Mouse (Mus musculus) intestine, postnatal 0 days (tissue): ENCODE measurements around the gene Crb1. TPM values are rescaled to one million over a fixed set of nuclear protein-coding genes. Genes with fewer than 3 reads are reported as not detected.

Experiments used
- ATAC-seq: fragments of 200-750 bp; cut with Nextera tagmentation; 2 replicates; pipeline ENCODE4 v1.8.0; 2017; ENCODE audit warnings: mild to moderate bottlenecking, moderate TSS enrichment, moderate library complexity
- H3K27ac ChIP-seq: fragments of 300-500 bp; sonication (generic); 2 replicates; pipeline ENCODE4 v1.5.1; 2014; ENCODE audit warnings: mild to moderate bottlenecking, low read depth, low read length, moderate library complexity
- H3K27me3 ChIP-seq: fragments of 300-500 bp; sonication (generic); replicated peaks from 2 replicates; pipeline ENCODE4 v1.6.1; 2014; ENCODE audit warnings: low read length, mixed read lengths; ENCODE audit not compliant: control insufficient read depth, insufficient read depth
- H3K36me3 ChIP-seq: fragments of 300-500 bp; sonication (generic); 2 replicates; pipeline ENCODE4 v1.6.1; 2014; ENCODE audit warnings: mild to moderate bottlenecking, moderate library complexity; ENCODE audit not compliant: control insufficient read depth, insufficient read depth
- H3K4me1 ChIP-seq: fragments of 300-500 bp; sonication (generic); replicated peaks from 2 replicates; pipeline ENCODE4 v1.6.1; 2014; ENCODE audit warnings: antibody characterized with exemption, low read length, mixed read lengths; ENCODE audit not compliant: control insufficient read depth, insufficient read depth
- H3K4me2 ChIP-seq: fragments of 300-500 bp; sonication (generic); replicated peaks from 2 replicates; pipeline ENCODE4 v1.6.1; 2014; ENCODE audit warnings: low read depth, mild to moderate bottlenecking, moderate library complexity
- H3K4me3 ChIP-seq: fragments of 300-500 bp; sonication (generic); 2 replicates; pipeline ENCODE4 v1.5.1; 2014; ENCODE audit warnings: low read depth, low read length
- H3K9ac ChIP-seq: fragments of 300-500 bp; sonication (generic); 2 replicates; pipeline ENCODE4 v1.6.1; 2014; ENCODE audit warnings: mild to moderate bottlenecking, low read depth, low read length
- H3K9me3 ChIP-seq: fragments of 300-500 bp; sonication (generic); 2 replicates; pipeline ENCODE4 v1.6.1; 2016; ENCODE audit warnings: mixed run types; ENCODE audit not compliant: control insufficient read depth
- CTCF ChIP-seq: sonication (generic); IDR thresholded peaks from 2 replicates; pipeline ENCODE4 v1.5.1; 2016; ENCODE audit warnings: low read depth, mild to moderate bottlenecking, control low read depth, antibody characterized with exemption, moderate library complexity
- WGBS: fragments of 180-500 bp; shearing (Covaris S2); extraction: QIAGEN DNeasy Blood & Tissue Kit; methylation state at CpG from one replicate; pipeline ENCODE4 v1.1.7; 2014; 5-methylcytosine and 5-hydroxymethylcytosine counted together
- polyA plus RNA-seq: library from polyadenylated mRNA; unstranded; fragments of >200 nt; fragmentation: Nextera tagmentation; extraction: Ambion mirVana; gene quantifications from 2 replicates; pipeline ENCODE4 v1.2.1, GENCODE M21; 2015

The Crb1 gene
- polyA plus RNA-seq, 1 experiment from 2014 or later, result 0.03 TPM

DNA sequence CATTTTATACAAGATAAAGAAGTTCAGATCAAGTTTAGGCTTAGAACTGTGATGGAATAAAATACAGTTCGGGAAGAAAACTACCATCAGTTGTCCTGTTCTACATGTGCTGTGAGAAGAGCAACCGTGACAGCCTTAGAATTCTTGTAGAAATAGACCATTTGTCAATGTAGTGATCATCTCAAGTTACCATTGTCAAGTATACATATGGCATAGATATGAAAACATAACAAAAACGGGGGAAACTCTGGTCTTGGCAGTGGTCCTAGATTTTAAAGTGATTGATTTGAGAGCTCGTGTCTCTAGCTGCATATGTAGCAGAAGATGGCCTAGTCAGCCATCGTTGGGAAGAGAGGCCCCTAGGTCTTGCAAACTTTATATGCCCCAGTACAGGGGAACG is 127.7 kb downstream of the Crb1 start:
- TF ChIP-seq CTCF, result no peak
- Histone ChIP-seq H3K4me2 (no peak overlapping the region), H3K4me3 (no peak overlapping the region), H3K9ac (no peak overlapping the region), H3K36me3 (no peaks in the 10 kb centered on the region), H3K4me1 (no peaks in the 10 kb centered on the region), H3K27me3 (no peaks in the 10 kb centered on the region), H3K27ac (no peak overlapping the region), H3K9me3 (no peaks in the 10 kb centered on the region)
- no peak for ATAC-seq
- 59% methylated on average over 6 of the region's 6 CpGs for WGBS

DNA sequence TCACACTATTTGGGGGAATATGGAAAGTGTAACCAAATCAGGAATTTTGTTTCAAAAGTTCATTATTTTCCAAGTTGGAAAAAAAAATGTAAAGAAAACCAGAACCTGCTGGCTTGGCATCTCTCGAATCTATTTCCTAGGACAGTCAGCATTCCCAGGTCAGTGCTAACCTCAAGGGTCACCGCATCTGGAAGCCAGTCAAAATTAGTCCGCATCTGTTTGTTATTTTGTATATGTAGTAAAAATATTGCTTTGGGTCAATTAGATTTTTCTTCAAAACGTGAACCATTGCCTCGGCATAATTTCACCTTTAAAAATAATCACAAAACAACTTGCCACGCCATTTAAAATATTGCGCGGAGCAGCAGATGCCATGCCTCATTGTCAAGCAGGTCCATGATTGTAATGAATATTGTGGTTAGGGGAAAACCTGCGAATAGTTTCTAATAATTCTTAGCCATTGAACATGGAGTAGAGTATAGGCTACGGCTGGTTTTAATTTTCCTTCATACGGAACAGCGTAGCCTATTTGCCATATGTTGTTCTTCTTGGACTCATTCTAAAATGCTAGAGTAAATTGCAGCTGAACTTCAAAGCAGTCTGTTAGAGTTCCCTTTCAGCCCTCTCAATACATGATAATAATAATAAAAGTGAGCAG is 130.0 kb downstream of the Crb1 start:
- 88% methylated on average over 12 of the region's 12 CpGs for WGBS
- Histone ChIP-seq H3K9ac (no peak overlapping the region), H3K4me3 (no peak overlapping the region), H3K9me3 (no peaks in the 10 kb centered on the region), H3K4me1 (no peaks in the 10 kb centered on the region), H3K36me3 (no peaks in the 10 kb centered on the region), H3K27ac (no peak overlapping the region), H3K4me2 (no peak overlapping the region), H3K27me3 (no peaks in the 10 kb centered on the region)
- TF ChIP-seq CTCF, result no peak
- no peak for ATAC-seq

DNA sequence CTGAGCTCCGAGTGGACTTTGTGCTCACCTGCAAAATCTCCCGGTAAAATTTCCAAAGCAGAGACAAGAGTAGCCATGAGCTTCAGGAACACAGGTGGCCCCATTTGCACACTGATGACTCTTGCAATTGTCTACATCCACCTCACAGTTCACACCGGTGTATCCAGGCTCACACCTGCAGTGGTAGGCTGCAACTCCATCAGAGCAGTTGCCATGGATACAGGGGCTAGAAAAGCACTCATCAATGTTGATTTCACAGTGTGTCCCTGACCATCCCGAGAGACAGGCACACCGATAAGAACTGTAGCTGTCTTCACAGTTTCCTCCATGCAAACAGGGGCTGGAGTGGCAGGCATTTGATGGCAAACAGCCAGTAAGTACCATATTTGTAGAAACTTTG is 140.1 kb downstream of the Crb1 start:
- no peaks in the 10 kb centered on the region for H3K9me3 ChIP-seq
- no peak overlapping the region for H3K4me2 ChIP-seq
- WGBS, result 61% methylated on average over 5 of the region's 5 CpGs
- no peak overlapping the region for H3K9ac ChIP-seq
- H3K36me3 ChIP-seq, result no peaks in the 10 kb centered on the region
- TF ChIP-seq CTCF, result no peak
- H3K27ac ChIP-seq, result no peak overlapping the region
- no peak for ATAC-seq
- H3K4me1 ChIP-seq, result no peaks in the 10 kb centered on the region
- H3K27me3 ChIP-seq, result no peaks in the 10 kb centered on the region
- H3K4me3 ChIP-seq, result no peak overlapping the region

DNA sequence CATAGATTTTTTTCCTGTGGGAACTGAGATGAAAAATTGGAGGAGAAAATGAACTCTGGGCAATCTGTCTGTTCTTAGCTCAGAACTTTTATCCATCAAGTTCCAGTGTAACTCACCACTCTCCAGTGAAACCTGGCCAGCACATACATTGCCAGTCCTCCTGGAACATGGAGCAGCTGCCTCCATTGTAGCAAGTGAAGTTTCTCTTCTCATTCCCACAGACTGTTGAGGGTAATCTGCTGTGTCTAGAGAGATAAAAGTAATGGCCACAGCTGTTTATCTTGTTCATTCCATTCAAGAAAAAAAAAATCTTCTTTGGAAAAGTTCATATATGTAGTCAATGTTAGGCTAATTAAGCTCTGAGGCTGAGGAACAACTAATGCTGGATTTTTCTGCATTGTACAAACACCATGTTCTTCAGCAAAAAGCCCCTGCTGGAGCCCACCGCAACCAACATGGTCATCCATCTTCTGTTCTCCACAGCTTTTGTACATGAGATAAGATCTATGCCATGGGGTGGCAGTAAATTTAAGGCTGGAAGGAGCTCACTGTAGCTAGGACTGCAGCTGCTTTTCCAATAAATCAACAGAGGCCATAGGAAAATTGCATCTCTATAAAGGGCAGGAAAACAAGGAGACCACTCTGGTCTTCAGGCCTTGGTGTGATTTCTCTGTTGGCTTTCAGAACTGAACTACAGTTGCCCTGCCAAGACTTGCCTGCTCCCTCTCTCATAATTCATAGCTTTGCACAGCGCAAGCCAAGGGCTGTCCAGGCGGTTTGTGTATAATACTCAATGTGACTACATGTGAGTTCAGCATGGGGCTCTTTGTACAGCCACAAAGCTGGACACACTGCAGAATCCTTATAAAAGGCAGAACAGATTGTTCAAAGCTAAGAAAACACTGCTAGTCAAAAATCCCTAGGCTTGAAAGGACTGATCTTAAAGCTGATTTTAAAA is 142.0 kb downstream of the Crb1 start:
- H3K4me2 ChIP-seq, result no peak overlapping the region
- ATAC-seq, result no peak
- H3K9me3 ChIP-seq, result no peaks in the 10 kb centered on the region
- no peak for TF ChIP-seq CTCF
- no peak overlapping the region for H3K4me3 ChIP-seq
- H3K27me3 ChIP-seq, result no peaks in the 10 kb centered on the region
- H3K9ac ChIP-seq, result no peak overlapping the region
- no peaks in the 10 kb centered on the region for H3K4me1 ChIP-seq
- H3K27ac ChIP-seq, result no peak overlapping the region
- 70% methylated on average over 3 of the region's 3 CpGs for WGBS
- no peaks in the 10 kb centered on the region for H3K36me3 ChIP-seq

GRCm38 (mm10) chr1:139232636-139233035 is 144.3 kb downstream of the Crb1 start:
- Histone ChIP-seq H3K27me3 (no peaks in the 10 kb centered on the region), H3K9ac (no peak overlapping the region), H3K4me1 (no peaks in the 10 kb centered on the region), H3K36me3 (no peaks in the 10 kb centered on the region), H3K4me2 (no peak overlapping the region), H3K4me3 (no peak overlapping the region), H3K9me3 (no peaks in the 10 kb centered on the region), H3K27ac (no peak overlapping the region)
- ATAC-seq, result no peak
- WGBS, result 45% methylated on average over 3 of the region's 3 CpGs
- TF ChIP-seq CTCF, result no peak

DNA sequence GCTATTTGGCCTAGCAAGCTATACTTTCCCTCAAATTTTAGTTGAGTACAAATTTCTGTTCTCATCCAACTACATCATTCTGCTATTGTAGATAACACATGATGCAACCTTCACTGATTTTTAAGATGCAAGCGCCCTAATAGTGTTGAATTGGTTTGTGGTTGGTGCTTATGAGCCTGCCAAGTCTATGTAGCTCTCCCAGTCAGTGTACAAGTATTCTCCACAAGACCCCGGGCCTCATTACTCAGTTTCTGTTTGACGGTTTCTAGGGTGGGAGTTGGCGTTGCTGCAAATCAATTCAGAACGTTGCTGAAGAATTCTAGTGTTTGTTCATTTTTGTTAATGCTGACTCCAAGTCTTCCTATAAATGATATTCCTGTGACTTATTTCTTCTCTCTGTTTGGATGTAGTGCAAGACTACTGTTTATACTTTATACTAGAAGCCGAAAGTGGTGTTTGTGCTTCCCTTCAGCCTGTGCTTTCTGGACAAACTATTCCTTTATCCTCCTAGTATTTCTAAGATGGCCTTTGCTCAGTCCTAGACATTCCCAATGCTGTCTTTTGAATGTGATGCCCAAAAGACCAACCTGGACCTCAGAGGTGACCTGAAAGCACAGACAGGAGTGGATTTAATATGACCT is 152.5 kb downstream of the Crb1 start:
- no peak for ATAC-seq
- Histone ChIP-seq H3K4me3 (no peak overlapping the region), H3K27me3 (no peaks in the 10 kb centered on the region), H3K36me3 (no peaks in the 10 kb centered on the region), H3K4me1 (no peaks in the 10 kb centered on the region), H3K4me2 (no peak overlapping the region), H3K9ac (no peak overlapping the region), H3K9me3 (no peaks in the 10 kb centered on the region), H3K27ac (no peak overlapping the region)
- WGBS, result 47% methylated on average over 6 of the region's 6 CpGs
- no peak for TF ChIP-seq CTCF
